Mouse (Mus musculus): Measurements from ENCODE around the gene Gm49361. TPM values are rescaled to one million over a fixed set of nuclear protein-coding genes. Genes with fewer than 3 reads are reported as not detected.

Gm49361 gene
- total and polyA plus RNA-seq, 2 experiments: not detected

GRCm38 (mm10) chr14:57772157-57772815, 26.4 kb upstream of the Gm49361 start:
- H3K27ac ChIP-seq (replicated peaks; ENCODE audit: insufficient read depth, low read depth, low read length): no peak overlapping the region
- H3K36me3 ChIP-seq (ENCODE audit: control insufficient read depth, insufficient read depth, low read length): no peaks in the 10 kb centered on the region
- no peak for TF ChIP-seq CTCF (IDR thresholded peaks at IDR 0.05; ENCODE audit: low read depth, low read length)
- no peak for TF ChIP-seq POLR2A (IDR thresholded peaks at IDR 0.05; ENCODE audit: extremely low read depth, insufficient read depth, low read length)
- DNase-seq (ENCODE audit: extremely low read depth, low read depth, low spot score): no peak
- no peak overlapping the region for H3K4me3 ChIP-seq (ENCODE audit: insufficient read depth, low read depth, low read length)
- no peak overlapping the region for H3K9ac ChIP-seq (ENCODE audit: low read depth, low read length)
- no peaks in the 10 kb centered on the region for H3K4me1 ChIP-seq (ENCODE audit: control insufficient read depth, insufficient read depth, low read length)
- no peaks in the 10 kb centered on the region for H3K27me3 ChIP-seq (ENCODE audit: control insufficient read depth, insufficient read depth, low read length)
- H3K79me2 ChIP-seq (ENCODE audit: control insufficient read depth, insufficient read depth, low read length): no peaks in the 10 kb centered on the region
- 81% methylated on average over 6 of the region's 6 CpGs for WGBS

DNA sequence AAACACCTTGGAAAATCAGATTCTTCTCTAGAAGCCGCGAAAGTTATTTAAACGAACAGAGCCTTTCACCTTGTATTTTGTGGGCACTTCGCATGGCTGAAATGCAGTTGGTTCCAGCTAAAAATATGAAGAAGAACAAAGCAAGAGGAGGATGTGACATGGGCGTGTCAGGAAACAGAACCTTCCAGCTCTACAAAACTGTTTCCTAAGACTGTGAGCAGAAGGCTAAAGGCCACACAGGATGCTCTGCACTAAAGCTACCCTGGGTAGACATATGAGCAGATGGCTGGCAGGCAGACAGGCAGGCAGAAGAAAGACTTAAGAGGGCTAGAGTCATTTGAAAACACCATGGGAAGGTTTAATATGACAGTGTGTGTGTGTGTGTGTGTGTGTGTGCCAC, 23.2 kb upstream of the Gm49361 start:
- no peaks in the 10 kb centered on the region for H3K79me2 ChIP-seq (ENCODE audit: control insufficient read depth, insufficient read depth, low read length)
- H3K9ac ChIP-seq (ENCODE audit: low read depth, low read length): no peak overlapping the region
- WGBS: 85% methylated on average over 5 of the region's 5 CpGs
- no peak for TF ChIP-seq CTCF (IDR thresholded peaks at IDR 0.05; ENCODE audit: low read depth, low read length)
- TF ChIP-seq POLR2A (IDR thresholded peaks at IDR 0.05; ENCODE audit: extremely low read depth, insufficient read depth, low read length): no peak
- no peaks in the 10 kb centered on the region for H3K4me1 ChIP-seq (ENCODE audit: control insufficient read depth, insufficient read depth, low read length)
- H3K36me3 ChIP-seq (ENCODE audit: control insufficient read depth, insufficient read depth, low read length): no peaks in the 10 kb centered on the region
- H3K4me3 ChIP-seq (ENCODE audit: insufficient read depth, low read depth, low read length): no peak overlapping the region
- no peak overlapping the region for H3K27ac ChIP-seq (replicated peaks; ENCODE audit: insufficient read depth, low read depth, low read length)
- H3K27me3 ChIP-seq (ENCODE audit: control insufficient read depth, insufficient read depth, low read length): no peaks in the 10 kb centered on the region
- no peak for DNase-seq (ENCODE audit: extremely low read depth, low read depth, low spot score)

DNA sequence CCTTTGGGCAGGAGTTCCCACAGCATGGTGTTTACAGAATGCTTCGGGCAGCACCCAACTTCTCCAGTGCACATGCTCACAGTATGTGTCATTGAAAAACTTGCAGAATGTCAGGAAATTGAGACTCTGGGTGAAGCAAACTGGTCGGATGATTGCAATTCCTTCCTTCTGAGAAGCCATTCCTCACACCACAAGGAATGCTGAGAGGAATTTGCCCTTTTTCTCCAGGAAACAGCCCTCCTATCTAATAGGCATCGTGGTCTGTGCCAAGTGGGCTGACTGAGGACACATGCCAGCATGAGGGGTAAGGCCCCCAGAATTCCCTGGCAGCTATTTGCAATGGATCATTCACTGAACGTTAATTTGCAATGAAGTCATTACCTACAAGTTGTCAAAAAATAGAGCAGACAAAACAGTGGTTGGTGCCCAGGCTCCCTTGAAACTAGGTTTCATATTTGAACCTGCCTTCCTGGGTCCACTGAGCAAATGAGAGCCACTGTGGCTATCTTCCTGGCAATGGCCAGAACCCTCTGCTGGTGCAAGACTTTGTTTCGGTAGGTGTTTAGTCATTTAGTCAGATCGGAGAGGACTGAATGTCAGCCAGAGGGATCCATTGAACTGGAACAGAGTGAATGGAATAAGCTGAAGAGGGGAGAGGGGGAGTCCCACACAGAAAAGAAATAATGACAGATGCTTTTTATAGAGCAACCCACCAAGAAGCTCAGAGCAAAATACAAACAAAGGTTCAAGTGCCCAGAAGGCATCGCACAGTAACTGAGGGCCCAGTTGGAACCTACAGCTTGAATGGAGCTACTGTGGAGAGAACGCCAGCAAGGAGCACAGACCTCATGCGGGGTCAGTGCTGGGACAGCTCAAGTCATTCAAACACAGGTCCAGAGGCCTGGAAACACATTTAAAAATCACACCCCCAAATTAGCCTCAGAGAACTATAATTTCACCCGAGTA, 14.8 kb upstream of the Gm49361 start:
- no peaks in the 10 kb centered on the region for H3K27me3 ChIP-seq (ENCODE audit: control insufficient read depth, insufficient read depth, low read length)
- H3K4me3 ChIP-seq (ENCODE audit: insufficient read depth, low read depth, low read length): no peak overlapping the region
- TF ChIP-seq POLR2A (IDR thresholded peaks at IDR 0.05; ENCODE audit: extremely low read depth, insufficient read depth, low read length): no peak
- no peak for DNase-seq (ENCODE audit: extremely low read depth, low read depth, low spot score)
- no peaks in the 10 kb centered on the region for H3K4me1 ChIP-seq (ENCODE audit: control insufficient read depth, insufficient read depth, low read length)
- H3K79me2 ChIP-seq (ENCODE audit: control insufficient read depth, insufficient read depth, low read length): no peaks in the 10 kb centered on the region
- 83% methylated on average over 10 of the region's 10 CpGs for WGBS
- no peak overlapping the region for H3K27ac ChIP-seq (replicated peaks; ENCODE audit: insufficient read depth, low read depth, low read length)
- no peaks in the 10 kb centered on the region for H3K36me3 ChIP-seq (ENCODE audit: control insufficient read depth, insufficient read depth, low read length)
- H3K9ac ChIP-seq (ENCODE audit: low read depth, low read length): no peak overlapping the region

GRCm38 (mm10) chr14:57758237-57758636, 12.3 kb upstream of the Gm49361 start, which contains the start of gene Lats2:
TSS of gene Lats2 (minus strand) at chr14:57758388.
- H3K79me2 ChIP-seq (ENCODE audit: control insufficient read depth, insufficient read depth, low read length): no peaks in the 10 kb centered on the region
- peaks cover 2% of the 10 kb centered on the region; the same call in 1 of the 2 replicates for H3K4me1 ChIP-seq (ENCODE audit: control insufficient read depth, insufficient read depth, low read length)
- no peak for DNase-seq (ENCODE audit: extremely low read depth, low read depth, low spot score)
- no peaks in the 10 kb centered on the region for H3K36me3 ChIP-seq (ENCODE audit: control insufficient read depth, insufficient read depth, low read length)
- no peak within 1 kb of the TSS for H3K4me3 ChIP-seq (ENCODE audit: insufficient read depth, low read depth, low read length)
- WGBS: 63% methylated on average over 4 of the region's 4 CpGs
- no peak within 1 kb of the TSS for H3K27ac ChIP-seq (replicated peaks; ENCODE audit: insufficient read depth, low read depth, low read length)
- no peaks in the 10 kb centered on the region for H3K27me3 ChIP-seq (ENCODE audit: control insufficient read depth, insufficient read depth, low read length)
- H3K9ac ChIP-seq (ENCODE audit: low read depth, low read length): no peak within 1 kb of the TSS
- TF ChIP-seq CTCF (IDR thresholded peaks at IDR 0.05; ENCODE audit: low read depth, low read length) (no peak), POLR2A (IDR thresholded peaks at IDR 0.05; ENCODE audit: extremely low read depth, insufficient read depth, low read length) (no peak)

DNA sequence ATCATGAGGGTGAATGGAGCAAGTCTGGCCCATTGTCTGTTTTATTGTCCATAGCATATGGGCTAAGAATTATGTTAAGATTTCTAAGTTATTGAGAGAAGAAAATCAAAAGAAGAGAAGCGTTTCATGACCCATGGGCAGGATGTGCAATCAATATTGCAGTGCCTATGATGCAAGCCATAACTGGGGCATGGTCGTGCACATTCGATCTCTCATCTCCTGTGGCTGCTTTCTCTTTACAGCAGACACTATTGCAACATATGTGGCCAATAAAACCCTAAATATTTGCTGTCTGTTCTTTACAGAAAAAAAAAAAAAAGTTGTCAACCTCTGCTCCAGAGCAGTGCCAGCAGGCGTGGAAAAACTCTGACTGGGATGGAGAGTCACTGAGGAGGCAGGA, 10.2 kb upstream of the Gm49361 start:
- Histone ChIP-seq H3K9ac (ENCODE audit: low read depth, low read length) (no peak overlapping the region), H3K27me3 (ENCODE audit: control insufficient read depth, insufficient read depth, low read length) (no peaks in the 10 kb centered on the region), H3K4me1 (ENCODE audit: control insufficient read depth, insufficient read depth, low read length) (peaks cover 2% of the 10 kb centered on the region; the same call in 1 of the 2 replicates)

More for the DNA sequence above, 10.2 kb upstream of the Gm49361 start:
- Histone ChIP-seq H3K79me2 (ENCODE audit: control insufficient read depth, insufficient read depth, low read length) (no peaks in the 10 kb centered on the region), H3K4me3 (ENCODE audit: insufficient read depth, low read depth, low read length) (no peak overlapping the region), H3K36me3 (ENCODE audit: control insufficient read depth, insufficient read depth, low read length) (no peaks in the 10 kb centered on the region), H3K27ac (replicated peaks; ENCODE audit: insufficient read depth, low read depth, low read length) (no peak overlapping the region)
- TF ChIP-seq POLR2A (IDR thresholded peaks at IDR 0.05; ENCODE audit: extremely low read depth, insufficient read depth, low read length) (no peak), CTCF (IDR thresholded peaks at IDR 0.05; ENCODE audit: low read depth, low read length) (no peak)
- 23% methylated on average over 4 of the region's 4 CpGs for WGBS
- no peak for DNase-seq (ENCODE audit: extremely low read depth, low read depth, low spot score)
